Mouse (Mus musculus): Measurements from ENCODE around the gene St3gal4.

St3gal4 gene

DNA sequence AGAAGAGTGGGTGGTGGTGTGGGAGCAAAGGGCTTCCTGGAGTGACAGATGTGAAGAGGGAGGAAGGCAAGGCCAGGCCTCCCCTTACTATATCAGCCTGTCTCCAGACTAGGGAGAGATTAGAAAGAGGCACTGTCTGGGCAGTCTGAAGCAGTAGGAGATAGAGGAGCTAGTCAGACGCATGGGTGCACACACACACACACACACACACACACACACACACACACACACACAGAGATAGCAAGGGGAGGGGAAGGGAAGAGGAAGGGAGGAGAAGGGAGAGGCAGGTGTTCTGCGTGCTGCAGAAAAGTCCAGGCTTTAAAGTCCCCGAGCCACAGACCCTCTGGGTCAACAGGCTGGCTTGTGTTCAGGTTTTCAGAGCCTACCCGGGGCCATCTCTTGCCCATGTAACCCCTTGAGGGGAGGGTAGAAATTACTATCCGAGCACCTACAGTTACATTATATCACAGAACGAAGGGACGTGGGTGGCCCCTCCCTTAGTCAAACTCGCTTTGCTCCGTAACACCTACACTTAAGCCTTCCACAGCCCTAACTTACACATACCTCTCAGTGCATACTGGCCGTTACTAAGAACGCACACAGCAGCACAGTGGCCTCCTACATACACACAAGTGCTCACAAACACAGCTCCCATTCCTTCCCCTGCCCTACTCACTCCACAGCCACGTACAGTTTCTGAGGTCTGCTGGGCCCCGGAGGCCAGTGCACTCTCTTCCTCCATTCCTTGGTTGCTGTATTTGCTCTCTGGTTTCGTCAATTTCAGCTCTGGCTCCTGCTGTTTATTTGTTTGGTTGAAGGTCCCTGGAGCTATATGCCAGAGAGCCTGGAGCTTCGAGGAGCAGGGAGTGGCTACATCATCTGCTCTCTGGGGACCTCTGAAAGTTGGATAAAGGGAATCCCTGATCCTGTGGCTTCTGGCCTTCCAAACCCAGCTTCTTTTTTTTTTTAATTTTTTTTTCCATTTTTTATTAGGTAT lies 12.9 kb downstream of the St3gal4 start:
- no peak for DNase-seq

DNA sequence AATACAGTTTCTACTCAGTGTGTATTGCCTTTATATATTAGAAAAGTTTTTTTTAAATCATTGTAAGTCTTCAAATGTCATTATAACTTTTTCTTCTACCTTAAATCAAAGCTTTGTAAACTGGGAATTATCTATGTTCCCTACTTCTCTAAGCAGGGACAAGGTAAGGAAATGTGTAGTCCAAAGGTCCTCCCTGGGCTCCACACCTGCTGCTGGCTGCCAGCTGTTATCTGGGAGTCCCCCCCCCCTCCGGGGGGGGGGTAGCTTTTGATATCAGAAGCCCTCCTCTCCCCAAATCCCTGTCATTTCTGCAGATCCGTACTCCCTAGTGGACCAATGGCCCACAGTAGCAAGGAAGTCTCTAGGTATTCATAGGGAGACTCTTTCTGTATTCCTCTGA lies 13.6 kb downstream of the St3gal4 start:
- no peak for DNase-seq

DNA sequence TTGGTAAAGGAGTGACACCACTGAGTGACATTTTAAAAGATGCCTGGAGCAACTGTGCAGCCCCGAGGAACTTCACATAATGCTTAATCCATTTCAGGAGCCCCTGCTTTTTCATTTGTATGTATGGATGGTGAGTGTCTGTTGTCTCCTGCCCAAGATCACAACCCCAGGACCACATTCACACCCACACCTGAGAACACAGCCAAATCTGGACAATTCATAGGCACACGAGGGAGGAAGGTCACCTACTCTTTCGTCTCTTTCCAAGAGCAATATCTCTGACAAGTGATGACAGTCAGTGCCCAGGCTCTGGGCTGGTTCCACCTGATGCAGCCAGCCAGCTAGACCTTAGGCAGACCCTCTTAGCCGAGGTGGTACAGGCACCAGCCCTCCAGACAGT lies 14.4 kb downstream of the St3gal4 start:
- no peak for DNase-seq

DNA sequence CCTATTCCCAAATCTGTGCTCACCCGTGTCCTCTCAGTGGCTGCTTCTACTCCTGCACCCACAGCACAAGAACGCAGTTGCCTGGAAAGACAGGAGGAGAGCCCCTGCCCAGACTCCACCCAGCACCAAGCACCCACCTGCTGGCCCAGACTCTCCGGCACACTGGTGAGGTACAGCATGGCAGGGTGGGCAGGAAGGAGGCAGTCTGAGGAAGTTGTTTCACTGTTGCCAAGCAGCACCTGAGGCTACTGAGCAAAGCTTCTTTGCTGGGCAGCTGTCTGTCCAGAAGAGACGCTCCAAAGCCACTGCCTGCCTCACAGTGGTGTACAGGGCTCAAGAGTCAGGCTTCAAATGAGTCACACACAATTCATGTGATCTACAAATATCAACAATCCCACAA lies 20.3 kb downstream of the St3gal4 start:
- no peak for DNase-seq

DNA sequence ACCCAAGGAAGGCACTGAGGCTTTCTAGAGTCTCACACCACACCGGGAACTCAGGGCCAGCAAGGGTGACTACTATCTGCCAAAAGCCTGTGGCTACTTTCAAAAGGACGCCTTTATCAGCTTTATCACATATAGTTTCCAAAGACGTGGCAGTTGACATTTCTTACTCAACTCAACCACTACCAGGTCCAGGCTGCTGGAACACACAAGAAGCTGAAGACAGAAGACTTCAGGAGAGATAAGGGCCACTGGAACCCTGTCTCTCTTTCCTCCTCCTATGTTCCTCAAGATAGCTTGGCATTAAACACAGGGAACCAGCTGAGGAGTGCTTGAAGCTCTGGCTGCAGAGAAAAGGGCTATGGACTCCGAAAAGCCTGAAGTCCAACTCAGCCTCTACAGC lies 21.2 kb downstream of the St3gal4 start:
- no peak for DNase-seq

DNA sequence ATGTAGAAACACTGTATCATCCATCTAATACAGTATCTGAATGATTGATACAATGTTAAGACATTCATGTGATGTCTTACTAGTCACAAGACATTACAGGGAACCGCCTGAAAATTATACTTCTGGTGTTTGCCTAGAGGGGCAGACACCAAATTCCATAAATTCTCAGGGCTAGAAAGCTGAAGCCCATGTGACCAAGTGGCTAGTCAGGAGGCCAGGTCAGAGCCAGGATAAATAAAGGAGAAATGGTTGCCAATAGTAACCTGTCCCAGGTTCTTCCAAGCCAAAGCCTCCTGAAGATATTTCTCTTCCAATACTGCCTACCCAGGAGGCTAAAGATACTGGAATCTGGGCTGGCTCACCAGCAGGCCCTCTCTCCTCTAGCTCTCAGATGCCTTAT lies 23.3 kb downstream of the St3gal4 start:
- DNase-seq = no peak

DNA sequence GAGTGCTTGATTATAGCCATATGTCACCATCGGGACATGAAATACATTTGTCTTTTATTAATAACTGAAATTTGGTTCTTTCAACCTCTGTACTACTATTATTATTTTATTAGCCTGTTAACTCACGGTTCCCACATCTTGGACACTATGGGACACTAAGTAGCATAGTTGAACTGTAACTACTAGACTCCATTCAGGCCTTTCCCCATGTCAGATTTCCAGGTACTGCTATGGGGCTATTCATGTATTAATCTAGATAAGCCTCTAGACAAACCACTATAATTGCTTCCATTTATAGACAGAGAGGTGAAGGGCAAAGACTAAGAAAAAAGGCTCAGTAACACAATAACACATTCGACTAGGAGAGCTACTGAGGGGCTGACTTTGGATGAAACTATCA lies 25.7 kb downstream of the St3gal4 start:
- no peak for DNase-seq

DNA sequence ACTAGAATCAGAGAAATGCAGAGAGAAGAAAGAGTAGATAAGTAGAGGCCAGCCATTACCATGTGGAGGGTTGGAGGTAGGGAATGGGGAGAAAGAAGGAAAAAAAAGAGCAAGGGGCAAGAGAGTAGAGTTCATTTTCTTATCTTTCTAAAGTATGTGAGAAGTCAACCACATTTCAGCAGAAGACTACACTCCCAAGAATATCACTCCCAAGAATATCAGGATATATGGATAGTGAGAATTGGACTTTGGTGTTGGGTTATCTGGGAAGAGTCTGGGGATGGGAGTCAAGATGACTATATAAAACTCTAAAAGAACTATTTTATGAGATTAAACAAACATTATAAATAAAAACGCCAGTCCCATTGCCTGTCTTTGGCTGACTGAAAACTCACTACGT lies 26.2 kb downstream of the St3gal4 start:
- DNase-seq = no peak

DNA sequence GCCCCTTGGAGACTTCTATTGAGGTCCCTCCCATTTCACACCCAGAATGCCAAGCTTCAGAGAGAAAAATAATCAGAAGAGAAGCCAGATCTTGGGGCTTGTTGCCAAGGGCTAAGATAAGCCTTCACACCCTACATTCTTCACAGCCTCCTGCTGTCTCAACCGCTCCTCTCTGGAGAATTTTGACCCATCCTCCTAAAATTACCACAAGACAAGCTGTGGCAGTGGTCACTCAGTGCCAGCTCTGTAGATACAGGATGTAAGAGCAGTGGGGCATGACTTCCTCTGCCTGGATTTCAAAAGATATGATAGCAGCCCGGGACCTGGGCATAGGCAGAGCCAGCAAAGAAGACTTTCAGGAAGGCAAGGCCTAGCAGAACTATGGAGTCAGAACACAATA lies 57.6 kb downstream of the St3gal4 start:
- no peak for DNase-seq

DNA sequence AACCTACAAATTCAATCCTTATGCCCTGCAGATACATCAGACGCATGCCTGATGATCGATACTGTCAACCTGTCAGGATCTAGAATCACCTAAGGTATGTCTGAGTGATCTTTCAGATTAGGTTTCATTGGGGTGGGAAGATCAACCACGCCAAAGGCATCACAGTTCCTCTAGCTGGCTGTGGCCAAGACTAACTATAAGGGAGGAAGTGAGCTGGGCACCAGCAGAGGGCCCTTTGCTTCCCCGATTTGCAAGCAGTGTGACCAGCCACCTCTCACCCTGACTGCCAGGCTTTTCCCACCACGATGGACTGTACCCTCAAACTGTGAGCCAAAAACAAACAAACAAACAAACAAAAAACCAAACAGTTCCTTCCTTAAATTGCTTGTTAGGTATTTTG lies 59.2 kb downstream of the St3gal4 start:
- DNase-seq = no peak

DNA sequence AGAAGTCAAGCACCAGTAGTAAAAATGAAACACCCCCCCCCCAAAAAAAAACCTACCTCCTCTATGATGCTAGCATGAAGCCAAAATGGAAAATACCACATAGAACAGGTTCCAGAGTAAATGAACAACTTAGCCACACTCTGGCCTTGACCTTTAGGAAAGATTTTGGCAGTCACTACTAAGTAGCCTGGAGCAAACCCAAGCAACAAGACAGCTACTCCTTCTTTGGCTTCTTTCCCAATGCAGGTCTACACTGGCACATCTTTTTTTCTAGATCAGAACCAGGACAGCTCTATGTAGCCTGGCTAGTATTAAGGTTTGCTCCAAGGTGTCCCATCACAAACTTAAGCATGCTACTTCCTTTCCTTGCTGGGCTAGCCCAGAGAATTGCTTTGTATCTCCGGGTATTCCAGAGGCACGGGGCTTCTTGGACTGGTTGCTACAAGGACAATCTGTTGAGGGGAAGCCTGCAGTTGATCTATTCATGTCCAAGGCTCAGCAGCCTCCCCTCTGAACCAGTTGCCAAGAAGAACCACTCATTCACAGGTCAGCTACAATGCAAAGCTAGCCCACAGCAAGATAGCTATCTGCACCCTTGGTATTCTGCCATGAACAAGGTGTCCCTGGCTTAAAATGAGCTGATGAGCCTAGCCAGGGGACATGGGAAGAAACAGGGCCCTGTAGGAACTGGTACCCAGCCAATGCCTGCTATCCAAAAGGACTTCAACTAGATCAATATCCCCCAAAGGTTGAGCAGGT lies 60.3 kb downstream of the St3gal4 start:
- DNase-seq = no peak

DNA sequence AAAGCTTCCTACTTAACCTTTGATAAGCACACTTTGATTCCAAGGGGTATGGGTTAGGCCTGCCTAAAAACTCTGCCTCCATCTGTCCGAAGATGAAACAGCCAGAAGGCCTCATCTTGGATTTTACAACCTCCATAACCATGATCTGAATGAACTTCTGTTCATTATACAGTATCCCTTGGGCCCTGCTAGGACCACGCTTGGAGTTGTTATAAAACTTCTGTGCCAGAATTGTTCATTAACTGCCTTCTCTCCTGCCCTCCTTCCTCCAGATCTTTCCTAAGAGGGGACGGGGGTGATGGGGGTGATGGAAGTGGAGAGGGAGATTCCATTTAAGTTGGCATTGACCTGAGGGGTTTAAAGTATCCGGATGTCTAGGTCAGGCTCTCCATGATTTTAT lies 60.9 kb downstream of the St3gal4 start:
- DNase-seq = no peak

DNA sequence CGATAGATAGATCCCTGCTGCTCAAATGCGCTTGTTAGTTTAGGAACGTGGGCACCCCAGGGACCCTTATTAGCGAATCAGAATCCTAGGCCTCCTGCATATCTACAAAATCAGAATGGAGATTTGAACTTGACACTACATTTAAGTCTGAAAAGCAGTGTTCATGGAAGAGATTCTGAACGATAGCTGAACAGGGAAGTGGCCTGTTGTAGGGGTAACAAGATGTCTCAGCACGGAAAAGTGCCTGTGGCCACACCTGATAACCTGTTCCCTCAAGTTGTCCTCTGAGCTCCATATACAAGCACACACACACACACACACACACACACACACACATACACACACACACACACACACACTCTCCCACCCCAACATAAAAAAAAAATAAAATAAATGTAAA lies 61.4 kb downstream of the St3gal4 start:
- no peak for DNase-seq

DNA sequence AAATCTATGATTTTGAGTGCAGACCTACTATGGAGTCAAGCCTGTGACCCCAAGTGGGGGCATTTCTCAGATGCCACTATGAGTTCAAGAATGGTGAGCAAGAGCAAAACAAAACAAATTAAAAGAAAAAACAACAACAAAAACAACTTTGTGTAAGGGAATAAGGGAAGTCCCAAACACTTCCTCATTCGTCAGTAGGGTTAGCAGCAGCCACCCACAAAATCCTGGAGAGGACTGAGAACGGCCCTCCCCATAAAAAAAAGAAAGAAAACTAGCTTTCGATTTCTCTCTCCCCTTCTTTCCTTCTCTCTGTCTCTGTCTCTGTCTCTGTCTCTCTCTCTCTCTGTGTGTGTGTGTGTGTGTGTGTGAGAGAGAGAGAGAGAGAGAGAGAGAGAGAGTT lies 62.5 kb downstream of the St3gal4 start:
- no peak for DNase-seq

DNA sequence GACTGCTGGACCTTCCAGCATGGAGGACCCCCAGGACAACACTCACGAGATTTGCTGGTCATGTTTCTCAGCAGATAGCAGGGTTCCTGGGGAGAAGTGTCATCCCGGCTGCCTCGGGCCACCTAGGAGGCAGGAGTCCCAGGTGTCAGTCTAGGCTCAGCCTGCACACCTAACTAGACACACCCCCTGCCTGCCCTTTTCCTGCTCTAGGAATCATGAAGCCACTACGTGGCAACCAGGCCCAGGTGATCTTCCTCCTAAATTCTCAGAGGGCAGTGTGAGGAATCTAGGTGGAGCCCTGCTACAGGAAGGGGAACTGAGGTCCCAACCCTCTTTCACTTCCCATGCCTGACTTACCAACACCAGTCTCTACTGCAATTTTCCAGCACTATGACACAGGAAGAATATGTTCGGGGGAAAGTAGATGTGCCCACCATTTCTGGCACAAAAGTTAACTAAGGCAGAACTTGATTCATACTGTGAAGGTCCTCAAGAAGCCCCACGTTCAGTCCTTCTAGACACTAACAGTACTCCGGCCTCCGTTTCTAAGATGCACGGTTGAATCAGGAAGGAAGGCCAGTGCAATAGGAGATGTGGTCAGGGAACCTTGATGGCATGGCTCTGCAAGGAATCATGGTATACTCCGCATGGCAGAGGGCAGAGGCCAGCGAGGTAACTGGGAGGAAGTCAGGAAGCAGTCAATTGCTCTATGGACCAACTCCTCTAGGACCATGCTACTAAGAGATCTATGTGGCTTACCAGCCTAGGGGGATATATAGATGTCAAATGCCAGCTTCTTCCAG lies 63.3 kb downstream of the St3gal4 start:
- DNase-seq = no peak

DNA sequence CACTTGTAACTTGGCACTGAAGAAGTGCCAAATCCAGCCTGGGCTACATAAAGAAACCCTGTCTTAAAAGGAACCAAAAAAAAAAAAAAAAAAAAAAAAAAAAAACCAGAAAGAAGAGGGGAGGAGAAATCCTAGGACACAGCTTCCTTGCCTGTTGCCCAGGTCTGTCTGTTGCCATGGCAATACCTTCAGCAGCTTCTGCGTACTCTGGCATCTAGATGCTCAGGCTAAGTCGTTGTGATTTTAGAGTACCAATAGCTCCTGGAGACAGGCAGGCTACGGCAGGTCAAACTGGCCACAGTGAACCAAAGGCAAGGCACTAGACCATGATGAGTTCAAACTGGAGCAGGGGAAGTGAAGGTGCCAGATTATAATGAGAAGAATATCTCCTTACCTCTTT lies 65.4 kb downstream of the St3gal4 start:
- DNase-seq = no peak

DNA sequence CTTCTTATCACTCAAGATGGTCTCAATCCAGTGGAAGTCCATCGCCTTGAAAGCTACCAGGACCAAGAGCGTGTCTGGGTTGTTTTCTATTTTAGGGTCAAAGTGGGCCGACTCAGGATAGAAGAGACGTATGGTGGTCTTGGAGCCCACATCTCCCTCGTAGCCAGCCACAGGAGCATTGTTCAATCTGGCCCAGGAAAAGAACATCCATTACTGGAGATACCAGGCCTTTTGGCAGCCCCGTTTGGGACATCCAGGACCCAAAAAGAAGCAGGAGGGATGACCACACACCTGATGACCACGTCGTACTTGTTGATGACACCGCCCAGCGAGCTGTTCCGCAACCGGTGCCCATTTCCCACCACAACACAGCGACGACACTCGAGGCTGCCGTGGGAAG lies 66.0 kb downstream of the St3gal4 start:
- no peak for DNase-seq

DNA sequence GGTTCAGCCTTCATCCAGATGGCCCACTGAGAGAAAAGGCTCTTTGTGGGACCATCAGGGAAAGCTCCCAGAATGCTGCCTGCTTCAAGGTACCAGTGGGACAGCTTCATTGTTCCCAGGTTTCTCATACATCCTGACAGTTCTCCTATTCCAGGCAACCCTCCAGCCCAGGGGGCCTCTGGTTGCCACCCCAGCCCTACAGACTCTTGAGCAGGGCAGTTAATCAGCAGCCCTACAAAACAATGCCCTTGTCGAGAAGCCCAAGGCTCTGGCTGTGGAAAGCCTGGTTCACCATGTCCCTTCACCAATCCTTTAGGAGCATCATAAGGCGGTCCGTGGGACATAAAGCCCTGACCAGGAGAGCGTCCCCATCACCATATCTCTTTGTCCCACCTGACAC lies 66.4 kb downstream of the St3gal4 start:
- no peak for DNase-seq

DNA sequence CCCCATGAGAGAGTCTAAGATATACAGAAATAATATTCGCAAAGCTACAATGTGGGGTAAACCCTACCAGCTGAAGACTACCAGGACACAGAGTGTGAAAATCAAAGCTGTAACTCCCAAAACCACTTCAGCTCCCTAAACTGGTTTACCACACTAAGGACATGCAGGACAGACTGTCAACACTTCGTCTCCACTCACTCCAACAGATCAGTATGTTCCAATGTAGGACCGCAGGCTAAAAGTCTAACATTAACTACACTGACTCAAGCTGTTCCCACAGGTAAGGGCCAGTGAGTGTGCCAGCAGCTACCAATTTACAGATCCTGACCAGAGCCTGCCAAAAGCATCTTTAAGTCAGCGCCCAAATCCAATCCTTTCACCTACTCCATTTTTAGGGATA lies 67.4 kb downstream of the St3gal4 start:
- DNase-seq = no peak

DNA sequence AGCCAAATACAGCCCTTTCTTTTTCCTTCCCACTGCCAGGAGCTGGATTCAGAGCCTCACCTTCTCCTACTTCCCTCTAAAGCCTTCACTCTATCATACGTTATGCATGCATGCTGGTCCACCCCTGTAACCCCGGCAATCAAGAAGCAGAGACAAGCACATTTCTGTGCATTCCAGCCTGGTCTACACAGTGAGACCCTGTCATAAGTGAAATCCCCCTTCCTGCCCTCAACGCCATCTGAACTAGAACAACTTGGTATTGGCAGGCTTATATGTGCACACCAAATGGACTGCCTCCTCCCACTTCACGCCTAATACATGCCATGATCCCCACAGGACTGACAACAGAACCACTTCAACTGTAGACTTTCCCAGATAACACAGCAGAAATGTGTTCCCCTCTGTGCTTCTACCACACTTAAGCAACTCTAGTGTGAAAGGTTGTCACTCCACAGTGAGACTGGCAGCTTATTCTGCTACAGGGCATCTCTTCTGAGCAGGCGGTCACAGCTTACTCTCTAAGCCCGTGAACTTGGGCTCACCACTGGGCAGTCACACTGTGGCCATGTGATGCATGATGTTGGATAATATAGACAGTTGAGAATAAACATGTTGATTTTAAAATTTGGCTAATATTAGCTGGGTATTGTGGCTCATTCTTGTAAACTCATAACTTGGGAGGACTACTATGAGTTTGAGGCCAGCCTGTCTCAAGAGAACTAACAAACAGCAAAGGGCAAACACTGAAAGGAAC lies 68.2 kb downstream of the St3gal4 start:
- DNase-seq = no peak

DNA sequence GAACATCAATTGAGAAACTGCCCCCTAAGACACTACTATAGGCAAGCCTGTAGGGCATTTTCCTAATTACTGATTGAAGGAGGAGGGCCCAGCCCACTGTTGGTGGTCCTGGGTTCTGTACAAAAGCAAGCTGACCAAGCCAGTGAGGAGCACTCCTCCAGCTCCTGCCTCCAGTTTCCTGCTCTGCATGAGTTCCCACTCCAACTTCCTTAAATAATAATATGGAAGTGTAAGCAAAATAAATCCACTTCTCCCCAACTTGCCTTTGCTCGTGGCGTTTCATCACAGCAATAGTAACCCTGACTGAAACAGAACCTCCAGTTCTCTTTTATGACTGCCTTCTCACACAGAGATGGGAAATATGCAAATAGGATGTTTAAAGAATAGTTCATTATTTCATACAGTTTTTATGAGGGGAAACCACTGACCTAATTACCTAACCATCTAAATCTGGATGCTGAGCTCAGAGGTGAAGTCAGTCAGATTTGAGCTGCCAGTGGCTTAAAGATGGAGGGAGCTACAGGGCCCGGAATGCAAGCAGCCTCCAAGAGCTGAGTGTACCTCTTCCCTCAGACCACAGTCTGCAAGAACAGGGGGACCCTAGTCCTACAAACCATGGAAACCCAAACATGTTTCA lies 69.1 kb downstream of the St3gal4 start:
- DNase-seq = no peak

DNA sequence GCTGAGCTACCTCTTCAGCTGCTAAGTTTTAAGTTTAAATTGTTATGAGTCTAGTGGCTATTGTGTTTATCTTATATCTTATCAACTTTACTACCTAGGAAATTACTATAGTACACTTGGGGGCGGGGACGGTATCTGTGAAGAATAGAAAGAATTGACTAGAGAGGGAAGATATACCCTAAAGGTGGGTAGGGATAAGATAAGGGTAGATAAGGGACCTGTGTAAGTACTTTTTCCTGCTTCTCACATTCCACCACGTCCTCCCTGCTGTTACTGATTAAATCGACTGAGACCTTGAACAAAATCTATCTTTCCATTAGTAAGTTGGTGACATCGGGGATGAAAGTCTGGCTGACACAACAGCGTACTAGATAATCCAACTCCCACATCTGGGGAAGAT lies 70.6 kb downstream of the St3gal4 start:
- no peak for DNase-seq
